Mouse (Mus musculus): ENCODE measurements at regions not wholly inside any gene's neighbourhood (a gene's known extent, or its start where the extent isn't known, plus 50 kb on each side); places are given as distances from the start of the nearest gene placed in this dataset.

GRCm38 (mm10) chr1:190480601-190481000 lies 310.1 kb upstream of the Prox1 start:
- no peak overlapping the region for H3K4me2 ChIP-seq (ENCODE audit: low read length)
- no peaks in the 10 kb centered on the region for H3K36me3 ChIP-seq (ENCODE audit: control insufficient read depth, insufficient read depth, low read length)
- 73% methylated on average over 9 of the region's 9 CpGs for WGBS
- no peaks in the 10 kb centered on the region for H3K4me1 ChIP-seq (ENCODE audit: control insufficient read depth in 2 of 2, insufficient read depth in 2 of 2, low read length in 2 of 2)
- no peaks in the 10 kb centered on the region for H3K27me3 ChIP-seq (ENCODE audit: control insufficient read depth, insufficient read depth, low read length)
- no peak for ATAC-seq (ENCODE audit: insufficient number of reproducible peaks, insufficient read depth, low FRiP score, low read depth)
- peaks cover 13% of the 10 kb centered on the region for H3K9me3 ChIP-seq (ENCODE audit: control insufficient read depth, low read length)
- no peak overlapping the region for H3K4me3 ChIP-seq (ENCODE audit: control insufficient read depth in 1 of 2, insufficient read depth in 1 of 2, low read depth in 1 of 2, low read length in 2 of 2)
- H3K27ac ChIP-seq (replicated peaks in 1 of 2; ENCODE audit: control insufficient read depth in 1 of 2, insufficient read depth in 1 of 2, low read depth in 2 of 2, low read length in 2 of 2) = no peak overlapping the region
- H3K9ac ChIP-seq (ENCODE audit: low read length) = no peak overlapping the region

GRCm38 (mm10) chr1:190472761-190473160 lies 302.2 kb upstream of the Prox1 start:
- no peak overlapping the region for H3K9ac ChIP-seq (ENCODE audit: low read length)

GRCm38 (mm10) chr1:190470336-190470735 lies 299.8 kb upstream of the Prox1 start:
- no peak for ATAC-seq (ENCODE audit: insufficient number of reproducible peaks, insufficient read depth, low FRiP score, low read depth)
- WGBS = 74% methylated on average over 9 of the region's 9 CpGs
- H3K9me3 ChIP-seq (ENCODE audit: control insufficient read depth, low read length) = no peaks in the 10 kb centered on the region; the same call in 1 of the 2 replicates
- peaks cover 6 to 11% of the 10 kb centered on the region in 2 experiments; a peak in 3 of 4 replicates for H3K4me1 ChIP-seq (ENCODE audit: control insufficient read depth in 2 of 2, insufficient read depth in 2 of 2, low read length in 2 of 2)
- H3K36me3 ChIP-seq (ENCODE audit: control insufficient read depth, insufficient read depth, low read length) = no peaks in the 10 kb centered on the region
- H3K4me3 ChIP-seq (ENCODE audit: control insufficient read depth in 1 of 2, insufficient read depth in 1 of 2, low read depth in 1 of 2, low read length in 2 of 2) = no peak overlapping the region
- no peak overlapping the region for H3K9ac ChIP-seq (ENCODE audit: low read length)
- no peak overlapping the region for H3K4me2 ChIP-seq (ENCODE audit: low read length)
- no peaks in the 10 kb centered on the region for H3K27me3 ChIP-seq (ENCODE audit: control insufficient read depth, insufficient read depth, low read length)
- no peak overlapping the region for H3K27ac ChIP-seq (replicated peaks in 1 of 2; ENCODE audit: control insufficient read depth in 1 of 2, insufficient read depth in 1 of 2, low read depth in 2 of 2, low read length in 2 of 2)

More at GRCm38 (mm10) chr1:190472761-190473160, 302.2 kb upstream of the Prox1 start:
- peaks cover 6 to 11% of the 10 kb centered on the region in 2 experiments; a peak in 3 of 4 replicates for H3K4me1 ChIP-seq (ENCODE audit: control insufficient read depth in 2 of 2, insufficient read depth in 2 of 2, low read length in 2 of 2)
- no peaks in the 10 kb centered on the region for H3K27me3 ChIP-seq (ENCODE audit: control insufficient read depth, insufficient read depth, low read length)
- no peaks in the 10 kb centered on the region for H3K36me3 ChIP-seq (ENCODE audit: control insufficient read depth, insufficient read depth, low read length)
- no peak overlapping the region for H3K4me3 ChIP-seq (ENCODE audit: control insufficient read depth in 1 of 2, insufficient read depth in 1 of 2, low read depth in 1 of 2, low read length in 2 of 2)
- no peak overlapping the region; a peak in 1 of 4 replicates for H3K27ac ChIP-seq (replicated peaks in 1 of 2; ENCODE audit: control insufficient read depth in 1 of 2, insufficient read depth in 1 of 2, low read depth in 2 of 2, low read length in 2 of 2)
- 24% methylated on average over 8 of the region's 8 CpGs for whole genome bisulfite sequencing
- H3K9me3 ChIP-seq (ENCODE audit: control insufficient read depth, low read length) = no peaks in the 10 kb centered on the region; the same call in 1 of the 2 replicates
- no peak for ATAC-seq (ENCODE audit: insufficient number of reproducible peaks, insufficient read depth, low FRiP score, low read depth)
- H3K4me2 ChIP-seq (ENCODE audit: low read length) = peak overlapping the region; percentile 12; the same call in 1 of the 2 replicates

- no peaks in the 10 kb centered on the region; the same call in 1 of the 2 replicates for H3K27me3 ChIP-seq (ENCODE audit: control insufficient read depth, insufficient read depth, low read length)
- H3K4me1 ChIP-seq (ENCODE audit: control insufficient read depth in 2 of 2, insufficient read depth in 2 of 2, low read length in 2 of 2) = no peaks in the 10 kb centered on the region
- 81% methylated on average over 12 of the region's 12 CpGs for WGBS
- H3K27ac ChIP-seq (replicated peaks in 1 of 2; ENCODE audit: control insufficient read depth in 1 of 2, insufficient read depth in 1 of 2, low read depth in 2 of 2, low read length in 2 of 2) = no peak overlapping the region
- no peaks in the 10 kb centered on the region for H3K36me3 ChIP-seq (ENCODE audit: control insufficient read depth, insufficient read depth, low read length)
- H3K9ac ChIP-seq (ENCODE audit: low read length) = no peak overlapping the region
- H3K4me3 ChIP-seq (ENCODE audit: control insufficient read depth in 1 of 2, insufficient read depth in 1 of 2, low read depth in 1 of 2, low read length in 2 of 2) = no peak overlapping the region
- H3K4me2 ChIP-seq (ENCODE audit: low read length) = no peak overlapping the region
- ATAC-seq (ENCODE audit: insufficient number of reproducible peaks, insufficient read depth, low FRiP score, low read depth) = no peak
- no peaks in the 10 kb centered on the region for H3K9me3 ChIP-seq (ENCODE audit: control insufficient read depth, low read length)
Measured at GRCm38 (mm10) chr1:190457541-190458061, 287.1 kb upstream of the Prox1 start.

GRCm38 (mm10) chr1:190453549-190453948 lies 283.0 kb upstream of the Prox1 start:
- H3K36me3 ChIP-seq (ENCODE audit: control insufficient read depth, insufficient read depth, low read length) = no peaks in the 10 kb centered on the region
- no peak overlapping the region for H3K4me3 ChIP-seq (ENCODE audit: control insufficient read depth in 1 of 2, insufficient read depth in 1 of 2, low read depth in 1 of 2, low read length in 2 of 2)
- no peaks in the 10 kb centered on the region; the same call in 1 of the 2 replicates for H3K27me3 ChIP-seq (ENCODE audit: control insufficient read depth, insufficient read depth, low read length)
- H3K27ac ChIP-seq (replicated peaks in 1 of 2; ENCODE audit: control insufficient read depth in 1 of 2, insufficient read depth in 1 of 2, low read depth in 2 of 2, low read length in 2 of 2) = no peak overlapping the region
- WGBS = 90% methylated on average over 10 of the region's 10 CpGs
- H3K9ac ChIP-seq (ENCODE audit: low read length) = no peak overlapping the region
- no peaks in the 10 kb centered on the region for H3K9me3 ChIP-seq (ENCODE audit: control insufficient read depth, low read length)
- H3K4me2 ChIP-seq (ENCODE audit: low read length) = no peak overlapping the region
- no peaks in the 10 kb centered on the region for H3K4me1 ChIP-seq (ENCODE audit: control insufficient read depth in 2 of 2, insufficient read depth in 2 of 2, low read length in 2 of 2)
- ATAC-seq (ENCODE audit: insufficient number of reproducible peaks, insufficient read depth, low FRiP score, low read depth) = no peak

- Histone ChIP-seq H3K4me2 (ENCODE audit: low read length) (no peak overlapping the region), H3K27me3 (ENCODE audit: control insufficient read depth, insufficient read depth, low read length) (peaks cover 4% of the 10 kb centered on the region), H3K27ac (replicated peaks in 1 of 2; ENCODE audit: control insufficient read depth in 1 of 2, insufficient read depth in 1 of 2, low read depth in 2 of 2, low read length in 2 of 2) (no peak overlapping the region), H3K9me3 (ENCODE audit: control insufficient read depth, low read length) (no peaks in the 10 kb centered on the region), H3K9ac (ENCODE audit: low read length) (no peak overlapping the region), H3K36me3 (ENCODE audit: control insufficient read depth, insufficient read depth, low read length) (no peaks in the 10 kb centered on the region), H3K4me1 (ENCODE audit: control insufficient read depth in 2 of 2, insufficient read depth in 2 of 2, low read length in 2 of 2) (no peaks in the 10 kb centered on the region), H3K4me3 (ENCODE audit: control insufficient read depth in 1 of 2, insufficient read depth in 1 of 2, low read depth in 1 of 2, low read length in 2 of 2) (no peak overlapping the region)
- ATAC-seq (ENCODE audit: insufficient number of reproducible peaks, insufficient read depth, low FRiP score, low read depth) = no peak
- 52% methylated on average over 11 of the region's 11 CpGs for WGBS
Measured at GRCm38 (mm10) chr1:190452115-190452842, 281.8 kb upstream of the Prox1 start.

GRCm38 (mm10) chr1:190448263-190448662 lies 277.7 kb upstream of the Prox1 start:
- no peaks in the 10 kb centered on the region for H3K9me3 ChIP-seq (ENCODE audit: control insufficient read depth, low read length)
- ATAC-seq (ENCODE audit: insufficient number of reproducible peaks, insufficient read depth, low FRiP score, low read depth) = no peak

More at GRCm38 (mm10) chr1:190448263-190448662, 277.7 kb upstream of the Prox1 start:
- peaks cover 7% of the 10 kb centered on the region for H3K27me3 ChIP-seq (ENCODE audit: control insufficient read depth, insufficient read depth, low read length)
- no peaks in the 10 kb centered on the region for H3K4me1 ChIP-seq (ENCODE audit: control insufficient read depth in 2 of 2, insufficient read depth in 2 of 2, low read length in 2 of 2)
- H3K9ac ChIP-seq (ENCODE audit: low read length) = no peak overlapping the region
- 28% methylated on average over 7 of the region's 8 CpGs for WGBS
- no peak overlapping the region for H3K4me3 ChIP-seq (ENCODE audit: control insufficient read depth in 1 of 2, insufficient read depth in 1 of 2, low read depth in 1 of 2, low read length in 2 of 2)
- H3K27ac ChIP-seq (replicated peaks in 1 of 2; ENCODE audit: control insufficient read depth in 1 of 2, insufficient read depth in 1 of 2, low read depth in 2 of 2, low read length in 2 of 2) = no peak overlapping the region
- H3K36me3 ChIP-seq (ENCODE audit: control insufficient read depth, insufficient read depth, low read length) = no peaks in the 10 kb centered on the region
- H3K4me2 ChIP-seq (ENCODE audit: low read length) = no peak overlapping the region

Data from heart, embryonic 14.5 days (tissue).